Mouse (Mus musculus) CD4-positive, CD25-positive, alpha-beta regulatory T cell, adult 4 months (primary cell): Measurements from ENCODE around the gene Cdc73. TPM values are rescaled to one million over a fixed set of nuclear protein-coding genes. Genes with fewer than 3 reads are reported as not detected.

Experiments
- polyA plus RNA-seq, 2 experiments: library from polyadenylated mRNA; unstranded; fragments of 100-300 nt; shearing (Covaris generic); gene quantifications; one replicate each; pipeline ENCODE4 v1.2.1; 2017

Gene Cdc73
- polyA plus RNA-seq, 2 experiments from 2014 or later = 15.5 to 21.5 TPM

Other genes starting within 250 kb of the Cdc73 start
- gene B3galt2, start 62.2 kb downstream of the Cdc73 start, polyA plus RNA-seq = 1 to 10 TPM in 1 of 2 experiments, under 1 TPM in 1; 0.58 to 1.2 TPM
- gene Glrx2, start 13.4 kb upstream of the Cdc73 start, polyA plus RNA-seq = 10 to 100 TPM; 34.4 to 42.8 TPM
- gene Trove2, start 74.2 kb upstream of the Cdc73 start, polyA plus RNA-seq = 1 to 10 TPM; 3.4 to 4.7 TPM
- 10 to 100 TPM; 47.8 to 56.9 TPM for gene Uchl5, start 74.4 kb upstream of the Cdc73 start, polyA plus RNA-seq